Mouse (Mus musculus) gastrocnemius, postnatal 36 days (tissue): ENCODE measurements around the gene Ost4. TPM values are rescaled to one million over a fixed set of nuclear protein-coding genes. Genes with fewer than 3 reads are reported as not detected.

Experiments used
- DNase-seq, 2 experiments: peaks; one replicate each; pipeline ENCODE4 v3.0.0; 2022
- intact Hi-C: fragments of 180-260 bp; cut with DNase I; formaldehyde crosslinking; loops from one replicate; pipeline ENCODE4 v1.15.1; 2025
- total RNA-seq, 2 experiments: library from RNA; stranded (reverse); gene quantifications; 2 replicates each; pipeline ENCODE4 v1.2.3; 2021

Ost4 gene
- total RNA-seq, 2 experiments from 2014 or later: 94.1 to 99.6 TPM

GRCm38 (mm10) chr5:30926073-30926472 lies 18.5 kb upstream of the Ost4 start:
- DNase-seq: no peak
- intact Hi-C loops: no loop called here

GRCm38 (mm10) chr5:30925217-30925616 lies 17.6 kb upstream of the Ost4 start:
- no peak for DNase-seq
- intact Hi-C loops: no loop called here

GRCm38 (mm10) chr5:30924614-30925013 lies 17.0 kb upstream of the Ost4 start:
- no peak for DNase-seq
- intact Hi-C loops: no loop called here

- intact Hi-C loops: no loop called here
Observed at GRCm38 (mm10) chr5:30923119-30923518, 15.5 kb upstream of the Ost4 start.

GRCm38 (mm10) chr5:30922581-30923041 lies 15.0 kb upstream of the Ost4 start:
- no peak for DNase-seq

More at GRCm38 (mm10) chr5:30923119-30923518, 15.5 kb upstream of the Ost4 start:
- DNase-seq: no peak

GRCm38 (mm10) chr5:30921256-30922033 lies 13.9 kb upstream of the Ost4 start, which contains the start of gene Khk:
Khk (plus strand) TSS chr5:30921431.
- intact Hi-C loops: no loop called here
- DNase-seq: peak; percentile 89 to 91

More at GRCm38 (mm10) chr5:30922581-30923041, 15.0 kb upstream of the Ost4 start:
- intact Hi-C loops: no loop called here

- intact Hi-C loops: no loop called here
- no peak for DNase-seq
Observed at GRCm38 (mm10) chr5:30920621-30921020, 13.0 kb upstream of the Ost4 start.

GRCm38 (mm10) chr5:30919831-30920614 lies 12.4 kb upstream of the Ost4 start:
- intact Hi-C loops: no loop called here
- no peak for DNase-seq

GRCm38 (mm10) chr5:30918691-30919090 lies 11.1 kb upstream of the Ost4 start:
- intact Hi-C loops: no loop called here
- no peak for DNase-seq

- no peak for DNase-seq
- intact Hi-C loops: no loop called here
Observed at GRCm38 (mm10) chr5:30917891-30918670, 10.5 kb upstream of the Ost4 start.

- intact Hi-C loops: no loop called here
- DNase-seq: no peak
Observed at GRCm38 (mm10) chr5:30917348-30917747, 9.8 kb upstream of the Ost4 start.

GRCm38 (mm10) chr5:30916841-30917240 lies 9.3 kb upstream of the Ost4 start:
- no peak for DNase-seq
- intact Hi-C loops: no loop called here

- intact Hi-C loops: loop anchor here (2.0 kb wide), 1 partner anchor 109 kb away; no protein-coding TSS in a partner anchor
- peak; percentile 75 to 86 for DNase-seq
Observed at GRCm38 (mm10) chr5:30915974-30916433, 8.4 kb upstream of the Ost4 start.

GRCm38 (mm10) chr5:30915456-30915855 lies 7.9 kb upstream of the Ost4 start:
- intact Hi-C loops: loop anchor here (2.0 kb wide), 1 partner anchor 109 kb away; no protein-coding TSS in a partner anchor
- DNase-seq: no peak

- intact Hi-C loops: loop anchor here (2.0 kb wide), 1 partner anchor 108 kb away; no protein-coding TSS in a partner anchor
- DNase-seq: no peak
Observed at GRCm38 (mm10) chr5:30914849-30915248, 7.3 kb upstream of the Ost4 start.

- intact Hi-C loops: loop anchor here (2.0 kb wide), 1 partner anchor 107 kb away; no protein-coding TSS in a partner anchor
- no peak for DNase-seq
Observed at GRCm38 (mm10) chr5:30914101-30914635, 6.6 kb upstream of the Ost4 start.

- intact Hi-C loops: no loop called here
- DNase-seq: peak; percentile 62 to 70
Observed at GRCm38 (mm10) chr5:30913060-30913841, 5.7 kb upstream of the Ost4 start, which contains the start of gene Emilin1. Emilin1 (plus strand) TSS chr5:30913402.

GRCm38 (mm10) chr5:30912156-30912555 lies 4.6 kb upstream of the Ost4 start:
- intact Hi-C loops: no loop called here
- DNase-seq: no peak

- no peak for DNase-seq
- intact Hi-C loops: no loop called here
Observed at GRCm38 (mm10) chr5:30910481-30910880, 2.9 kb upstream of the Ost4 start.
